In genomic region chr2:158631873-158632272, GRCm38 (mm10) we compare ENCODE assay signal across 19 mouse cellular contexts. TPM values are rescaled to one million over a fixed set of nuclear protein-coding genes. Genes with fewer than 3 reads are reported as not detected.
DNase-seq lines count a peak whose midpoint lies in the region; ATAC-seq lines count a peak whose summit lies in the region.
"Had no signal": no experiment of that assay in that cellular context is flagged by ENCODE, and none has a peak within 500 bp of the region (broad histone marks: within the 10 kb centered on the region; RNA-seq: fewer than 3 reads in every experiment).

No protein-coding gene starts in this region.

- H3K27me3 ChIP-seq in embryonic facial prominence, embryonic 14.5 days (replicated peaks; ENCODE audit: control insufficient read depth, insufficient read depth, low read length): no peaks in the 10 kb centered on the region
- H3K27me3 ChIP-seq: embryonic facial prominence, embryonic 13.5 days; forebrain, embryonic 13.5 days; forebrain, embryonic 15.5 days had no signal

- no peak overlapping the region for H3K4me2 ChIP-seq in embryonic facial prominence, embryonic 14.5 days (ENCODE audit: low read depth, low read length)
- H3K4me2 ChIP-seq: embryonic facial prominence, embryonic 13.5 days; forebrain, embryonic 13.5 days; forebrain, embryonic 15.5 days had no signal

- 87% methylated on average over 5 of the region's 5 CpGs for WGBS in embryonic facial prominence, embryonic 14.5 days

- H3K4me1 ChIP-seq in embryonic facial prominence, embryonic 14.5 days (ENCODE audit: control insufficient read depth, insufficient read depth, low read length): no peaks in the 10 kb centered on the region
- H3K4me1 ChIP-seq: embryonic facial prominence, embryonic 13.5 days had no signal

- DNase-seq in embryonic facial prominence, embryonic 14.5 days (ENCODE audit: low spot score): peak; percentile 41
- peak; percentile 74 for DNase-seq in retina, postnatal 1 day
- DNase-seq in c-Kit-positive CD71-positive TER-119-positive erythroid progenitor cells, embryonic 14.5 days (ENCODE audit: low spot score): no peak
- DNase-seq in natural killer cell, adult 2 months (ENCODE audit: low spot score in 2 of 2): no peak
- DNase-seq: adrenal gland, adult 2 months; adrenal gland, postnatal 10 days; adrenal gland, postnatal 25 days; cerebellum, adult 11-12 months; cerebellum, adult 2 months; cerebellum, adult 9-10 months; cerebellum, postnatal 10 days; cerebellum, postnatal 25 days; embryo, embryonic 11 days; forebrain, postnatal 0 days had no signal

- H3K27ac ChIP-seq in embryonic facial prominence, embryonic 14.5 days (replicated peaks; ENCODE audit: low read depth, low read length): no peak overlapping the region
- H3K27ac ChIP-seq: embryonic facial prominence, embryonic 13.5 days; forebrain, embryonic 13.5 days; forebrain, embryonic 15.5 days had no signal

- no peaks in the 10 kb centered on the region for H3K9me3 ChIP-seq in embryonic facial prominence, embryonic 14.5 days (ENCODE audit: control insufficient read depth, low read length)
- H3K9me3 ChIP-seq: embryonic facial prominence, embryonic 13.5 days; forebrain, embryonic 13.5 days; forebrain, embryonic 15.5 days had no signal

- H3K4me3 ChIP-seq in embryonic facial prominence, embryonic 14.5 days (ENCODE audit: low read depth, low read length): no peak overlapping the region
- H3K4me3 ChIP-seq: embryonic facial prominence, embryonic 13.5 days; forebrain, embryonic 13.5 days; forebrain, embryonic 15.5 days had no signal

- ATAC-seq in common myeloid progenitor, adult 5-6 weeks (replicated peaks; ENCODE audit: low read depth, poor library complexity, severe bottlenecking): 0 out of 2 replicates have a peak, but pooled peaks have one; percentile 9
- ATAC-seq in embryonic facial prominence, embryonic 14.5 days (ENCODE audit: low read depth): peak; percentile 64
- ATAC-seq: forebrain, embryonic 13.5 days; forebrain, embryonic 15.5 days; forebrain, postnatal 0 days had no signal

- no peak overlapping the region; the same call in 1 of the 2 replicates for H3K9ac ChIP-seq in embryonic facial prominence, embryonic 14.5 days (ENCODE audit: low read depth, low read length)
- H3K9ac ChIP-seq: embryonic facial prominence, embryonic 13.5 days; forebrain, embryonic 13.5 days; forebrain, embryonic 15.5 days; forebrain, postnatal 0 days had no signal

- peaks cover 94% of the 10 kb centered on the region for H3K36me3 ChIP-seq in embryonic facial prominence, embryonic 14.5 days (ENCODE audit: control insufficient read depth, insufficient read depth, low read length)

RNA-seq across cellular contexts. Expression of gene Actr5, which starts 7.2 kb away (rescaled TPM):
- 14.7 and 15.3 TPM in 2 replicates for total RNA-seq in common myeloid progenitor, adult 5-6 weeks (2017)
- polyA plus RNA-seq in embryonic facial prominence, embryonic 14.5 days (2014; fragmentation: Nextera tagmentation; extraction: Ambion mirVana): 10.6 and 13.0 TPM in 2 replicates

RNA-seq across cellular contexts. Expression of gene Slc32a1, which starts 21.3 kb away (rescaled TPM):
- not detected in 2 replicates for total RNA-seq in common myeloid progenitor, adult 5-6 weeks (2017)
- 0.07 TPM in 1 of 2 replicates, not detected in the other for polyA plus RNA-seq in embryonic facial prominence, embryonic 14.5 days (2014; fragmentation: Nextera tagmentation; extraction: Ambion mirVana)
- total RNA-seq: adrenal gland, adult 2 months; adrenal gland, postnatal 10 days; adrenal gland, postnatal 25 days; MEL had no signal
- polyA plus RNA-seq: adrenal gland, adult 2 months; embryonic facial prominence, embryonic 13.5 days had no signal

RNA-seq across cellular contexts. Expression of gene Ppp1r16b, which starts 33.3 kb away (rescaled TPM):
- total RNA-seq in common myeloid progenitor, adult 5-6 weeks (2017): 0.82 TPM in 1 of 2 replicates, not detected in the other
- polyA plus RNA-seq in embryonic facial prominence, embryonic 14.5 days (2014; fragmentation: Nextera tagmentation; extraction: Ambion mirVana): 4.3 and 4.7 TPM in 2 replicates

Comparison
In these comparisons a context has a peak if more than half of its experiments do, and no peak if none do; other contexts are left out.
1. DNase-seq: peak in embryonic facial prominence, embryonic 14.5 days (single experiment) and retina, postnatal 1 day (single experiment); none in c-Kit-positive CD71-positive TER-119-positive erythroid progenitor cells, embryonic 14.5 days (single experiment) and natural killer cell, adult 2 months (0 of 2).